Comparison of ENCODE assay signal across 8 mouse cellular contexts in genomic region chr8:66860921-66861588, GRCm38 (mm10). TPM values are rescaled to one million over a fixed set of nuclear protein-coding genes. Genes with fewer than 3 reads are reported as not detected.
DNase-seq lines count a peak whose midpoint lies in the region; ATAC-seq and TF ChIP-seq lines count a peak whose summit lies in the region.

No protein-coding gene starts in this region.

- WGBS in embryonic facial prominence, embryonic 15.5 days: under 1% methylated on average over 34 of the region's 46 CpGs
- WGBS in heart, postnatal 0 days: 3% methylated on average over 36 of the region's 46 CpGs

- H3K27me3 ChIP-seq in embryonic facial prominence, embryonic 15.5 days: no peaks in the 10 kb centered on the region
- H3K27me3 ChIP-seq in heart, postnatal 0 days (ENCODE audit: control insufficient read depth, insufficient read depth, low read length): no peaks in the 10 kb centered on the region

- peak overlapping the region; percentile 72 for H3K4me2 ChIP-seq in embryonic facial prominence, embryonic 15.5 days (replicated peaks)
- peak overlapping the region; percentile 78 for H3K4me2 ChIP-seq in heart, postnatal 0 days (ENCODE audit: low read depth, low read length)

- no peak for TF ChIP-seq CTCF in heart, postnatal 0 days (IDR thresholded peaks at IDR 0.05; ENCODE audit: low read depth)

- H3K9ac ChIP-seq in ES-E14 (ENCODE audit: insufficient read depth, low read depth, low read length, poor library complexity, severe bottlenecking): peak overlapping the region; percentile 96
- peak overlapping the region; percentile 68 for H3K9ac ChIP-seq in embryonic facial prominence, embryonic 15.5 days
- peak overlapping the region; percentile 75 for H3K9ac ChIP-seq in heart, postnatal 0 days (replicated peaks; ENCODE audit: low read depth, low read length)

- H3K36me3 ChIP-seq in ES-E14 (ENCODE audit: control insufficient read depth, insufficient read depth, low read length, poor library complexity, severe bottlenecking): no peaks in the 10 kb centered on the region
- no peaks in the 10 kb centered on the region for H3K36me3 ChIP-seq in embryonic facial prominence, embryonic 15.5 days
- no peaks in the 10 kb centered on the region for H3K36me3 ChIP-seq in heart, postnatal 0 days (replicated peaks; ENCODE audit: control insufficient read depth, insufficient read depth, low read length)

- in situ Hi-C loops in ES-E14 (cut with MboI; ENCODE audit: low sequenced_read_pairs in 2 of 2, unreplicated experiment in 2 of 2): no loop called here

- no peak for TF ChIP-seq EP300 in heart, postnatal 0 days (IDR thresholded peaks at IDR 0.05; ENCODE audit: low read depth)

- no peak for DNase-seq in ES-E14 (ENCODE audit: low read depth, low spot score)
- peak; percentile 47 to 58 for DNase-seq in adrenal gland, postnatal 36 days
- DNase-seq in heart, postnatal 0 days (ENCODE audit: low spot score): peak; percentile 18
- peak; percentile 58 for DNase-seq in kidney, postnatal 14 days
- DNase-seq in lung, postnatal 25 days (ENCODE audit: low spot score): peak; percentile 8
- DNase-seq in retina, postnatal 7 days (ENCODE audit: low read depth, low spot score): peak; percentile 16
- DNase-seq in c-Kit-positive CD71-positive TER-119-positive erythroid progenitor cells, embryonic 14.5 days (ENCODE audit: low spot score): no peak

- H3K4me1 ChIP-seq in ES-E14 (ENCODE audit: control insufficient read depth in 2 of 2, insufficient read depth in 2 of 2, low read length in 2 of 2, poor library complexity in 1 of 2): peaks cover 1 to 6% of the 10 kb centered on the region in 2 experiments; a peak in 3 of 4 replicates
- H3K4me1 ChIP-seq in embryonic facial prominence, embryonic 15.5 days: peaks cover 14% of the 10 kb centered on the region
- H3K4me1 ChIP-seq in heart, postnatal 0 days (ENCODE audit: control insufficient read depth, insufficient read depth): peaks cover 11% of the 10 kb centered on the region

- peak overlapping the region; percentile 84 to 99 for H3K4me3 ChIP-seq in ES-E14 (ENCODE audit: insufficient read depth in 1 of 2, low read depth in 1 of 2, low read length in 2 of 2, poor library complexity in 1 of 2, severe bottlenecking in 1 of 2)
- peak overlapping the region; percentile 93 for H3K4me3 ChIP-seq in embryonic facial prominence, embryonic 15.5 days (replicated peaks)
- H3K4me3 ChIP-seq in heart, postnatal 0 days (ENCODE audit: low read depth, low read length): peak overlapping the region; percentile 96

- peak; percentile 77 for ATAC-seq in embryonic facial prominence, embryonic 15.5 days (ENCODE audit: insufficient number of reproducible peaks, low FRiP score, low TSS enrichment, low read depth)
- peak; percentile 34 for ATAC-seq in heart, postnatal 0 days (ENCODE audit: insufficient read depth, low read depth)

- no peaks in the 10 kb centered on the region for H3K9me3 ChIP-seq in ES-E14 (ENCODE audit: control insufficient read depth, insufficient read depth, low read depth, low read length)
- no peaks in the 10 kb centered on the region for H3K9me3 ChIP-seq in embryonic facial prominence, embryonic 15.5 days (replicated peaks)
- no peaks in the 10 kb centered on the region for H3K9me3 ChIP-seq in heart, postnatal 0 days (replicated peaks; ENCODE audit: control insufficient read depth, low read length)

- H3K27ac ChIP-seq in ES-E14 (ENCODE audit: insufficient read depth, low read depth, low read length, poor library complexity, severe bottlenecking): no peak overlapping the region
- no peak overlapping the region for H3K27ac ChIP-seq in embryonic facial prominence, embryonic 15.5 days (replicated peaks)
- no peak overlapping the region for H3K27ac ChIP-seq in heart, postnatal 0 days (ENCODE audit: low read depth)

TF ChIP-seq in ES-E14, 5 proteins besides CTCF, POLR2A, EP300 and RAD21:
- TF ChIP-seq ZC3H11A (IDR thresholded peaks at IDR 0.05; ENCODE audit: borderline replicate concordance, low read depth, low read length) (no peak), ZNF384 (IDR thresholded peaks at IDR 0.05; ENCODE audit: low read depth, low read length) (no peak), MAFK (IDR thresholded peaks at IDR 0.05; ENCODE audit: insufficient read depth, low read depth, low read length) (no peak), CHD2 (IDR thresholded peaks at IDR 0.05; ENCODE audit: low read depth, low read length) (no peak), HCFC1 (IDR thresholded peaks at IDR 0.05; ENCODE audit: borderline replicate concordance, insufficient read depth, low read length) (no peak)

RNA-seq across cellular contexts. Expression of gene Naf1, which starts 1.0 kb away (rescaled TPM):
- 11.7 and 13.7 TPM in 2 replicates for total RNA-seq in ES-E14 (2012; rRNA removed)
- 10 to 100 TPM; 15.8 to 18.8 TPM for total RNA-seq in adrenal gland, postnatal 36 days (2021)
- 2.9 and 3.2 TPM in 2 replicates for polyA plus RNA-seq in embryonic facial prominence, embryonic 15.5 days (2015; fragmentation: Nextera tagmentation; extraction: Ambion mirVana)
- 0.73 and 7.0 TPM in 2 replicates for total RNA-seq in heart, postnatal 0 days (2014; rRNA removed; ENCODE audit: low replicate concordance)
- 1.4 and 1.5 TPM in 2 replicates for polyA plus RNA-seq in heart, postnatal 0 days (2015; fragmentation: Nextera tagmentation; extraction: Ambion mirVana)

Comparison
In these comparisons a context has a peak if more than half of its experiments do, and no peak if none do; other contexts are left out.
1. DNase-seq: peak in adrenal gland, postnatal 36 days (2 of 2), heart, postnatal 0 days (single experiment), kidney, postnatal 14 days (single experiment), lung, postnatal 25 days (single experiment) and retina, postnatal 7 days (single experiment); none in ES-E14 (single experiment) and c-Kit-positive CD71-positive TER-119-positive erythroid progenitor cells, embryonic 14.5 days (single experiment).
2. Peak in every context shown above with its lines, with median percentiles within 50 percentile points of each other: H3K4me3 ChIP-seq and H3K9ac ChIP-seq.